Comparison of ENCODE assay signal across 8 mouse cellular contexts in genomic region chr15:97907202-97907601, GRCm38 (mm10). TPM values are rescaled to one million over a fixed set of nuclear protein-coding genes. Genes with fewer than 3 reads are reported as not detected.
DNase-seq lines count a peak whose midpoint lies in the region; ATAC-seq lines count a peak whose summit lies in the region.

No protein-coding gene starts in this region.

- H3K9me3 ChIP-seq in limb, embryonic 11.5 days (ENCODE audit: control insufficient read depth, low read length): no peaks in the 10 kb centered on the region
- no peaks in the 10 kb centered on the region for H3K9me3 ChIP-seq in limb, embryonic 10.5 days (replicated peaks)
- H3K9me3 ChIP-seq in kidney, embryonic 14.5 days (ENCODE audit: control insufficient read depth, low read length): no peaks in the 10 kb centered on the region
- no peaks in the 10 kb centered on the region for H3K9me3 ChIP-seq in midbrain, embryonic 14.5 days (ENCODE audit: control insufficient read depth, low read length)

- H3K36me3 ChIP-seq in limb, embryonic 11.5 days (ENCODE audit: control insufficient read depth, insufficient read depth, low read length): no peaks in the 10 kb centered on the region
- no peaks in the 10 kb centered on the region for H3K36me3 ChIP-seq in limb, embryonic 10.5 days
- no peaks in the 10 kb centered on the region for H3K36me3 ChIP-seq in kidney, embryonic 14.5 days (ENCODE audit: control insufficient read depth, insufficient read depth, low read length)
- H3K36me3 ChIP-seq in midbrain, embryonic 14.5 days (ENCODE audit: control insufficient read depth, insufficient read depth, low read length): no peaks in the 10 kb centered on the region

- H3K9ac ChIP-seq in limb, embryonic 11.5 days (ENCODE audit: low read length): no peak overlapping the region
- H3K9ac ChIP-seq in kidney, embryonic 14.5 days (ENCODE audit: low read depth, low read length): no peak overlapping the region
- H3K9ac ChIP-seq in midbrain, embryonic 14.5 days (replicated peaks; ENCODE audit: low read length): no peak overlapping the region

- H3K27ac ChIP-seq in limb, embryonic 11.5 days (replicated peaks; ENCODE audit: low read depth, low read length): no peak overlapping the region
- no peak overlapping the region for H3K27ac ChIP-seq in limb, embryonic 10.5 days
- H3K27ac ChIP-seq in kidney, embryonic 14.5 days (ENCODE audit: low read depth, low read length): no peak overlapping the region
- H3K27ac ChIP-seq in midbrain, embryonic 14.5 days (replicated peaks; ENCODE audit: low read depth, low read length): no peak overlapping the region

- no peak overlapping the region for H3K4me3 ChIP-seq in limb, embryonic 11.5 days (ENCODE audit: low read depth, low read length)
- no peak overlapping the region for H3K4me3 ChIP-seq in limb, embryonic 10.5 days
- H3K4me3 ChIP-seq in kidney, embryonic 14.5 days (ENCODE audit: low read length): peak overlapping the region; percentile 51; the same call in 1 of the 2 replicates
- 0 out of 2 replicates have a peak overlapping the region, but pooled peaks have one; percentile 30 for H3K4me3 ChIP-seq in midbrain, embryonic 14.5 days (replicated peaks; ENCODE audit: low read depth, low read length)

- H3K27me3 ChIP-seq in limb, embryonic 11.5 days (ENCODE audit: control insufficient read depth, insufficient read depth, low read length): peaks cover 13% of the 10 kb centered on the region; the same call in 1 of the 2 replicates
- peaks cover 73% of the 10 kb centered on the region for H3K27me3 ChIP-seq in limb, embryonic 10.5 days (ENCODE audit: low read depth, poor library complexity, severe bottlenecking)
- H3K27me3 ChIP-seq in kidney, embryonic 14.5 days (ENCODE audit: control insufficient read depth, insufficient read depth, low read length): peaks cover 18% of the 10 kb centered on the region
- H3K27me3 ChIP-seq in midbrain, embryonic 14.5 days (ENCODE audit: control insufficient read depth, insufficient read depth, low read length): peaks cover 23% of the 10 kb centered on the region

- no peak for DNase-seq in limb, embryonic 11.5 days (ENCODE audit: low spot score)
- no peak for DNase-seq in limb, embryonic 10.5 days (ENCODE audit: low spot score)
- peak; percentile 46 for DNase-seq in brain, adult 2 months (ENCODE audit: low read depth, low spot score)
- DNase-seq in midbrain, embryonic 14.5 days: no peak
- no peak for DNase-seq in right cerebral cortex, adult 2 months (ENCODE audit: low spot score in 2 of 2)
- DNase-seq in adrenal gland, postnatal 10 days: no peak
- no peak for DNase-seq in ovary, postnatal 10 days (ENCODE audit: low spot score)

- peak overlapping the region; percentile 81; the same call in 1 of the 2 replicates for H3K4me2 ChIP-seq in limb, embryonic 11.5 days (ENCODE audit: low read depth, severe bottlenecking)
- peak overlapping the region; percentile 92 for H3K4me2 ChIP-seq in kidney, embryonic 14.5 days (replicated peaks; ENCODE audit: low read depth, low read length)
- no peak overlapping the region; the same call in 1 of the 2 replicates for H3K4me2 ChIP-seq in midbrain, embryonic 14.5 days (ENCODE audit: low read length)

- ATAC-seq in limb, embryonic 11.5 days (ENCODE audit: insufficient number of reproducible peaks, low FRiP score, low TSS enrichment, low read depth): no peak
- no peak for ATAC-seq in kidney, embryonic 14.5 days (ENCODE audit: low FRiP score, low TSS enrichment)
- ATAC-seq in midbrain, embryonic 14.5 days (ENCODE audit: low FRiP score, low TSS enrichment): no peak

- peaks cover 7% of the 10 kb centered on the region; the same call in 1 of the 2 replicates for H3K4me1 ChIP-seq in limb, embryonic 11.5 days (ENCODE audit: control insufficient read depth, insufficient read depth, low read length)
- H3K4me1 ChIP-seq in limb, embryonic 10.5 days: peaks cover 24% of the 10 kb centered on the region
- H3K4me1 ChIP-seq in kidney, embryonic 14.5 days (ENCODE audit: control insufficient read depth, insufficient read depth, low read length): peaks cover 17% of the 10 kb centered on the region
- 0 out of 2 replicates have a peak, but pooled peaks cover 10% of the 10 kb centered on the region for H3K4me1 ChIP-seq in midbrain, embryonic 14.5 days (ENCODE audit: control insufficient read depth, insufficient read depth, low read length)

- WGBS in limb, embryonic 11.5 days: 41% methylated on average over 5 of the region's 5 CpGs
- WGBS in limb, embryonic 10.5 days: 48% methylated on average over 5 of the region's 5 CpGs
- WGBS in kidney, embryonic 14.5 days: 50% methylated on average over 5 of the region's 5 CpGs
- 50% methylated on average over 5 of the region's 5 CpGs for WGBS in midbrain, embryonic 14.5 days

RNA-seq across cellular contexts. Expression of gene Vdr, which starts 3.2 kb away (rescaled TPM):
- 0.18 and 0.25 TPM in 2 replicates for polyA plus RNA-seq in limb, embryonic 11.5 days (2014; fragmentation: Nextera tagmentation; extraction: Ambion mirVana)
- polyA plus RNA-seq in limb, embryonic 10.5 days (2016; fragmentation: Nextera tagmentation; extraction: Ambion mirVana): 0.15 and 0.23 TPM in 2 replicates
- 1.4 and 2.8 TPM in 2 replicates for polyA plus RNA-seq in kidney, embryonic 14.5 days (2014; fragmentation: Nextera tagmentation; extraction: Ambion mirVana)
- not detected in 2 replicates for polyA plus RNA-seq in midbrain, embryonic 14.5 days (2014; fragmentation: Nextera tagmentation; extraction: Ambion mirVana)
- total RNA-seq in adrenal gland, postnatal 10 days (2021): 1 to 10 TPM; 5.3 to 5.4 TPM

RNA-seq across cellular contexts. Expression of gene Tmem106c, which starts 56.8 kb away (rescaled TPM):
- 34.7 and 36.8 TPM in 2 replicates for polyA plus RNA-seq in limb, embryonic 11.5 days (2014; fragmentation: Nextera tagmentation; extraction: Ambion mirVana)
- 29.8 and 34.9 TPM in 2 replicates for polyA plus RNA-seq in limb, embryonic 10.5 days (2016; fragmentation: Nextera tagmentation; extraction: Ambion mirVana)
- 40.9 and 44.9 TPM in 2 replicates for polyA plus RNA-seq in kidney, embryonic 14.5 days (2014; fragmentation: Nextera tagmentation; extraction: Ambion mirVana)
- 52.3 and 63.6 TPM in 2 replicates for polyA plus RNA-seq in midbrain, embryonic 14.5 days (2014; fragmentation: Nextera tagmentation; extraction: Ambion mirVana)
- total RNA-seq in adrenal gland, postnatal 10 days (2021): 10 to 100 TPM; 38.1 to 49.5 TPM

Comparison
In these comparisons a context has a peak if more than half of its experiments do, and no peak if none do; other contexts are left out.
1. H3K4me3 ChIP-seq: peak in kidney, embryonic 14.5 days (single experiment) and midbrain, embryonic 14.5 days (single experiment); none in limb, embryonic 11.5 days (single experiment) and limb, embryonic 10.5 days (single experiment).